Mouse (Mus musculus): ENCODE results near the gene Pmm2.

DNA sequence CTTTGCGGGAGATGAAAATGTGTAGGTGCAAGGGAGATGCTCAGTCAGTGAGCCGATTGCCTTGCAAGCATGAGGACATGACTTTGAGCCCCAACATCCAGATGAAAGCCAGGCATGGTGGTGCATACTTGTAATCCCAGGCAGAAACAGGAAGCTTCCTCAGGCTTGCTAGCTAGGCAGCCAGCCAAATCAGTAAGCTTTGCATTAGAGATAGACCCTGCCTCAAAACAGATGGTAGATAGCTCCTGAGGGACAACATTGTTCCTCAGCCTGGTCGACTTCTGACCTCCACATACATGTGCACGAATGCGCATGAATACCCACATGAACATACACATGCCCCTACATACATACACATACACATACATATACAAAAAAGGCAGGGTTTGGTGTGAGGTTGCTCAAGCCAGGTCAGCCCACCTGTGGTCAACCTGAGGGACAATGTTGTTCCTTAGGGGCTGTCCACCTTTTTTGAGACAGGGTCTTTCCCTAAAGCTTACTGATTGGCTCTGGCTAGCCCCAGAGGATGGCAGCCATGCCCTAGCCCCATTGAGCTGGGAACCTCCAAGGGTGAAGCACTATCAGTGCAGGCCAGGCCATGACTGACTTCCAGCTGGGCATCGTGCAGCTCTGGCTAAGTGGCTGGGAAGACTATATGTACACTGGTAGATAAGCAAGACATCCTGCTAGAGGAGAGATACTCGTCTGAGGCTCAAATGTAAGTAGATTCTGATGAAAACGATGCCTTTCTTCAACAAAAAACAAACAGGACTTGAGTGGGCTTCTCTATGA, 25.1 kb upstream of the Pmm2 start:
- TF ChIP-seq POLR2A (IDR thresholded peaks at IDR 0.05; ENCODE audit: insufficient read depth, low read depth, low read length) = no peak
- no peak for TF ChIP-seq CTCF (IDR thresholded peaks at IDR 0.05; ENCODE audit: insufficient read depth, low read depth, low read length)
